Comparison of ENCODE assay signal across 25 mouse cellular contexts in the genomic region with DNA sequence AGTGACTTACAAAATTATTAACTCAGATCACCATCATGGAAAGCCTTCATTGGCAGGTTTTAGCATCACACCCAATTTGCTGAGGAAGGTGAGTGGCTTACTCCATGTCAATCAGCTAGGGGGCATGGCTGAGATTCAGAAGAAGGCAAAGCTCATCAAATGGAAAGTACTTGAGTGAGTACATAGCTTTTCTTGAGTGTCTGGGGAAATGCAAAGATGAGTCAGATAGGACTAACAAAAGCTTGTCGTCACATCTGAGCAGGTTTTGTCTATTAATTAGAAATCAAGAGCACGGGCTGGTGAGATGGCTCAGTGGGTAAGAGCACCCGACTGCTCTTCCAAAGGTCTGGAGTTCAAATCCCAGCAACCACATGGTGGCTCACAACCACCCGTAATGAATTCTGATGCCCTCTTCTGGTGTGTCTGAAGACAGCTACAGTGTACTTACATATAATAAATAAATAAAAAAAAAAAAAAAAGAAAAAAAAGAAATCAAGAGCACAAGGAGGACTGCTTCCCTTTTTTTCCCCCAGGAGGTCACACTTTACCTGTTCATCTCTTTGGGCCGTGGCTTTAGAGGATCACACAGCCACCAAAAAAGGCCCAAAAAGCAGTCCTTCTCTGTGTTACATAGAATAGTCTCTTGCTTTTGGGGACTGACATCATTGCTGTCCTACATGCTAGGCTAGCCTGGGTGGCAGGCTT.
DNase-seq lines count a peak whose midpoint lies in the region; ATAC-seq lines count a peak whose summit lies in the region.
"Had no signal": no experiment of that assay in that cellular context is flagged by ENCODE, and none has a peak within 500 bp of the region (broad histone marks: within the 10 kb centered on the region; RNA-seq: fewer than 3 reads in every experiment).

No protein-coding gene starts in this region.

- no peak for ATAC-seq in megakaryocyte, adult 5-6 weeks (ENCODE audit: poor library complexity, severe bottlenecking)
- ATAC-seq: intestine, embryonic 15.5 days; liver, embryonic 12.5 days had no signal

- DNase-seq in thymus, postnatal 0 days (ENCODE audit: low spot score), result peak; percentile 42
- no peak for DNase-seq in thymus, adult 18-20 months
- peak; percentile 86 for DNase-seq in CD4-positive, CD25-positive, alpha-beta regulatory T cell, adult 2 months (ENCODE audit: low read depth, low spot score)
- peak; percentile 8 for DNase-seq in R1 (ENCODE audit: low read depth, low spot score)
- peak; percentile 77 for DNase-seq in splenic B cell, adult 2 months (ENCODE audit: low read depth, low spot score)
- DNase-seq in ovary, postnatal 14 days (ENCODE audit: low spot score), result no peak
- DNase-seq: adrenal gland, postnatal 25 days; cerebellum, adult 18-20 months; cerebellum, postnatal 25 days; gastrocnemius, postnatal 10 days; heart, adult 11 months; heart, postnatal 14 days; kidney, postnatal 36 days; layer of hippocampus, adult 9-11 months; lung, postnatal 4 days; right cerebral cortex, postnatal 14 days had no signal

- H3K36me3 ChIP-seq in splenic B cell, adult 2 months (ENCODE audit: control insufficient read depth, insufficient read depth, low read length, poor library complexity, severe bottlenecking), result no peaks in the 10 kb centered on the region
- H3K36me3 ChIP-seq: forebrain, embryonic 12.5 days; heart, embryonic 12.5 days; hindbrain, embryonic 13.5 days; intestine, embryonic 15.5 days; liver, embryonic 12.5 days; lung, embryonic 15.5 days; midbrain, embryonic 10.5 days; neural tube, embryonic 13.5 days had no signal

- no peaks in the 10 kb centered on the region for H3K27me3 ChIP-seq in splenic B cell, adult 2 months (ENCODE audit: control insufficient read depth, insufficient read depth, low read length, poor library complexity, severe bottlenecking)
- H3K27me3 ChIP-seq: forebrain, embryonic 12.5 days; heart, embryonic 12.5 days; hindbrain, embryonic 13.5 days; intestine, embryonic 15.5 days; liver, embryonic 12.5 days; lung, embryonic 15.5 days; neural tube, embryonic 13.5 days had no signal

Comparison
In these comparisons a context has a peak if more than half of its experiments do, and no peak if none do; other contexts are left out.
1. DNase-seq: peak in thymus, postnatal 0 days (single experiment), CD4-positive, CD25-positive, alpha-beta regulatory T cell, adult 2 months (single experiment), R1 (single experiment) and splenic B cell, adult 2 months (single experiment); none in thymus, adult 18-20 months (0 of 2) and ovary, postnatal 14 days (single experiment).